Mouse (Mus musculus) cortical plate, adult 2 months (tissue): Measurements from ENCODE around the gene 9530003J23Rik. TPM values are rescaled to one million over a fixed set of nuclear protein-coding genes. Genes with fewer than 3 reads are reported as not detected.

Experiments
- H3K27ac ChIP-seq: fragments of 200-500 bp; 2 replicates; pipeline ENCODE4 v1.5.1; 2012; ENCODE audit warnings: low read length, control low read depth, inconsistent platforms; ENCODE audit not compliant: insufficient read depth
- H3K4me1 ChIP-seq: fragments of 200-500 bp; 2 replicates; pipeline ENCODE4 v1.6.1; 2011; ENCODE audit warnings: low read length; ENCODE audit not compliant: control insufficient read depth, insufficient read depth
- H3K4me3 ChIP-seq: fragments of 200-500 bp; 2 replicates; pipeline ENCODE4 v1.5.1; 2011; ENCODE audit warnings: mild to moderate bottlenecking, low read length, control low read depth; ENCODE audit not compliant: insufficient read depth
- CTCF ChIP-seq: fragments of 200-500 bp; IDR thresholded peaks from 2 replicates; pipeline ENCODE4 v1.5.1; 2011; ENCODE audit warnings: mild to moderate bottlenecking, control low read depth, low read length; ENCODE audit not compliant: insufficient read depth; ENCODE audit errors: extremely low read depth
- POLR2A ChIP-seq: fragments of 200-500 bp; IDR thresholded peaks from 2 replicates; pipeline ENCODE4 v1.6.1; 2011; ENCODE audit warnings: mild to moderate bottlenecking, low read length, control low read depth; ENCODE audit not compliant: insufficient read depth; ENCODE audit errors: extremely low read depth
- polyA plus RNA-seq: library from polyadenylated mRNA; depleted of rRNA; stranded (reverse); fragments of >200 nt; gene quantifications from 2 replicates; pipeline ENCODE4 v1.2.3, GENCODE M21; 2012; rRNA removed

9530003J23Rik gene
- polyA plus RNA-seq, 1 experiment, result not detected

GRCm38 (mm10) chr10:117195005-117195404 is 43.5 kb downstream of the 9530003J23Rik start:
- Histone ChIP-seq H3K4me3 (no peak overlapping the region), H3K4me1 (no peaks in the 10 kb centered on the region), H3K27ac (no peak overlapping the region)
- no peak for TF ChIP-seq CTCF
- TF ChIP-seq POLR2A, result no peak

GRCm38 (mm10) chr10:117193364-117193763 is 45.1 kb downstream of the 9530003J23Rik start:
- Histone ChIP-seq H3K4me1 (no peaks in the 10 kb centered on the region), H3K4me3 (no peak overlapping the region), H3K27ac (no peak overlapping the region)
- no peak for TF ChIP-seq POLR2A
- no peak for TF ChIP-seq CTCF

- Histone ChIP-seq H3K27ac (no peak overlapping the region), H3K4me3 (no peak overlapping the region), H3K4me1 (no peaks in the 10 kb centered on the region)
- TF ChIP-seq POLR2A (no peak), CTCF (no peak)
Measured at GRCm38 (mm10) chr10:117185399-117186089, 53.0 kb downstream of the 9530003J23Rik start.

Other genes starting within 250 kb of the 9530003J23Rik start
- gene Lrrc10, start 193.4 kb downstream of the 9530003J23Rik start, polyA plus RNA-seq, result 0.19 and 0.32 TPM in 2 replicates
- 137 and 138 TPM in 2 replicates for gene Cct2, start 174.9 kb downstream of the 9530003J23Rik start, polyA plus RNA-seq
- gene Frs2, start 90.2 kb downstream of the 9530003J23Rik start, polyA plus RNA-seq, result 34.9 and 35.9 TPM in 2 replicates
- gene Yeats4, start 14.2 kb downstream of the 9530003J23Rik start, polyA plus RNA-seq, result 47.4 and 51.0 TPM in 2 replicates
- 14.5 and 15.3 TPM in 2 replicates for gene Lyz2, start 43.6 kb upstream of the 9530003J23Rik start, polyA plus RNA-seq
- gene Lyz1, start 54.2 kb upstream of the 9530003J23Rik start, polyA plus RNA-seq, result 0.25 and 0.29 TPM in 2 replicates
- 60.4 and 61.3 TPM in 2 replicates for gene Cpsf6, start 141.3 kb upstream of the 9530003J23Rik start, polyA plus RNA-seq